Mouse (Mus musculus) heart, adult 2 months (tissue): ENCODE measurements around the gene Luc7l3. TPM values are rescaled to one million over a fixed set of nuclear protein-coding genes. Genes with fewer than 3 reads are reported as not detected.

ENCODE experiments used
- DNase-seq, 2 experiments: peaks; one replicate each; pipeline ENCODE4 v3.0.0; 2021
- H3K27ac ChIP-seq: fragments of 200-600 bp; 2 replicates; pipeline ENCODE4 v1.8.1; 2022
- H3K27me3 ChIP-seq: fragments of 200-500 bp; 2 replicates; pipeline ENCODE4 v1.6.1; 2012; ENCODE audit warnings: mild to moderate bottlenecking, low read length, inconsistent platforms, mixed read lengths; ENCODE audit not compliant: control insufficient read depth, insufficient read depth
- H3K36me3 ChIP-seq: fragments of 200-500 bp; 2 replicates; pipeline ENCODE4 v1.6.1; 2012; ENCODE audit warnings: low read length, inconsistent platforms; ENCODE audit not compliant: control insufficient read depth, insufficient read depth
- H3K4me1 ChIP-seq: fragments of 200-500 bp; 2 replicates; pipeline ENCODE4 v1.6.1; 2011; ENCODE audit warnings: low read length; ENCODE audit not compliant: control insufficient read depth, insufficient read depth
- H3K4me3 ChIP-seq: fragments of 200-600 bp; 2 replicates; pipeline ENCODE4 v1.8.1; 2022
- H3K79me2 ChIP-seq: fragments of 200-500 bp; replicated peaks from 2 replicates; pipeline ENCODE4 v1.6.1; 2012; ENCODE audit warnings: mild to moderate bottlenecking, inconsistent platforms, low read length, moderate library complexity, mixed read lengths; ENCODE audit not compliant: control insufficient read depth, insufficient read depth
- H3K9ac ChIP-seq: fragments of 200-500 bp; 2 replicates; pipeline ENCODE4 v1.6.1; 2012; ENCODE audit warnings: low read depth, mild to moderate bottlenecking, control low read depth, inconsistent platforms, low read length, mixed read lengths
- CTCF ChIP-seq: fragments of 200-600 bp; IDR thresholded peaks from 2 replicates; pipeline ENCODE4 v1.8.1; 2022; ENCODE audit warnings: antibody characterized with exemption, mild to moderate bottlenecking, moderate library complexity
- EP300 ChIP-seq: fragments of 200-500 bp; IDR thresholded peaks from 2 replicates; pipeline ENCODE4 v1.6.1; 2011; ENCODE audit warnings: low read depth, low read length, control low read depth; ENCODE audit not compliant: insufficient read depth
- POLR2A ChIP-seq: fragments of 200-500 bp; IDR thresholded peaks from 2 replicates; pipeline ENCODE4 v1.6.1; 2011; ENCODE audit warnings: mild to moderate bottlenecking, low read depth, low read length, control low read depth; ENCODE audit not compliant: insufficient read depth
- WGBS: fragments of 180-500 bp; shearing (Covaris S2); methylation state at CpG from one replicate; pipeline ENCODE4 v1.1.7; 2018; 5-methylcytosine and 5-hydroxymethylcytosine counted together
- intact Hi-C: fragments of 180-260 bp; cut with DNase I; formaldehyde crosslinking; loops from one replicate; pipeline ENCODE4 v1.15.1; 2025
- long read RNA-seq: library from polyadenylated mRNA; stranded (forward); transcript quantifications from one replicate; pipeline ENCODE4 v2.0.0, GENCODE M21; 2021
- polyA plus RNA-seq: library from polyadenylated mRNA; depleted of rRNA; stranded (reverse); fragments of >200 nt; gene quantifications from 2 replicates; pipeline ENCODE4 v1.2.3, GENCODE M21; 2012; rRNA removed
- total RNA-seq, 2 experiments: library from RNA; stranded (reverse); gene quantifications; 2 replicates each; pipeline ENCODE4 v1.2.3; 2021

The Luc7l3 gene
- total RNA-seq (10 to 100 TPM; 32.1 to 36.0 TPM), polyA plus RNA-seq (8.1 and 17.2 TPM in 2 replicates)
- long read RNA-seq, transcript Luc7l3-203 (11 exons, 2,050 nt), result major isoform, 5 of 11 reads
- long read RNA-seq, partial matches to known transcripts, result 2 of 11 reads
- long read RNA-seq, other reads (novel, unspliced or antisense), result 3 of 11 reads

GRCm38 (mm10) chr11:94321931-94322400 is at the start of gene Luc7l3:
TSS of gene Luc7l3 (minus strand) at chr11:94321988.
- H3K27ac ChIP-seq, result peak within 1 kb of the TSS; percentile 90
- H3K27me3 ChIP-seq, result no peaks in the 10 kb centered on the region
- DNase-seq, result peak; percentile 97
- peaks cover 32% of the 10 kb centered on the region for H3K36me3 ChIP-seq
- H3K4me1 ChIP-seq, result peaks cover 3% of the 10 kb centered on the region
- peak within 1 kb of the TSS; percentile 96 for H3K9ac ChIP-seq
- peaks cover 13% of the 10 kb centered on the region for H3K79me2 ChIP-seq
- under 1% methylated on average over 36 of the region's 36 CpGs for WGBS
- H3K4me3 ChIP-seq, result peak within 1 kb of the TSS; percentile 83
- TF ChIP-seq CTCF (no peak), EP300 (peak; percentile 44; the same call in 1 of the 2 replicates), POLR2A (peak; percentile 97)
- intact Hi-C loops, result loop anchor here (5.0 kb wide), 1 partner anchor 110 kb away; the partner anchor contains the start of gene Tob1

- Histone ChIP-seq H3K27ac (no peak overlapping the region), H3K9ac (no peak overlapping the region), H3K4me3 (no peak overlapping the region), H3K36me3 (no peaks in the 10 kb centered on the region), H3K4me1 (no peaks in the 10 kb centered on the region), H3K79me2 (no peaks in the 10 kb centered on the region), H3K27me3 (no peaks in the 10 kb centered on the region)
- WGBS, result 24% methylated on average over 5 of the region's 5 CpGs
- TF ChIP-seq EP300 (no peak), CTCF (no peak), POLR2A (no peak)
- intact Hi-C loops, result no loop called here
- DNase-seq, result no peak
Measured at GRCm38 (mm10) chr11:94370809-94371208, 49.0 kb upstream of the Luc7l3 start.

- intact Hi-C loops, result no loop called here
- no peak overlapping the region for H3K9ac ChIP-seq
- 79% methylated on average over 6 of the region's 6 CpGs for WGBS
- no peak overlapping the region for H3K4me3 ChIP-seq
- DNase-seq, result no peak
- H3K36me3 ChIP-seq, result no peaks in the 10 kb centered on the region
- H3K4me1 ChIP-seq, result no peaks in the 10 kb centered on the region
- H3K79me2 ChIP-seq, result no peaks in the 10 kb centered on the region
- no peak for TF ChIP-seq EP300
- no peak for TF ChIP-seq POLR2A
- TF ChIP-seq CTCF, result no peak
- no peaks in the 10 kb centered on the region for H3K27me3 ChIP-seq
- H3K27ac ChIP-seq, result no peak overlapping the region
Measured at GRCm38 (mm10) chr11:94369981-94370380, 48.2 kb upstream of the Luc7l3 start.

GRCm38 (mm10) chr11:94365340-94365739 is 43.6 kb upstream of the Luc7l3 start:
- Histone ChIP-seq H3K36me3 (no peaks in the 10 kb centered on the region), H3K4me3 (no peak overlapping the region), H3K27ac (no peak overlapping the region), H3K9ac (no peak overlapping the region), H3K4me1 (no peaks in the 10 kb centered on the region), H3K79me2 (no peaks in the 10 kb centered on the region), H3K27me3 (no peaks in the 10 kb centered on the region)
- no peak for DNase-seq
- no peak for TF ChIP-seq CTCF
- TF ChIP-seq EP300, result no peak
- TF ChIP-seq POLR2A, result no peak
- intact Hi-C loops, result no loop called here
- WGBS, result 43% methylated on average over 3 of the region's 3 CpGs

- Histone ChIP-seq H3K4me3 (no peak overlapping the region), H3K27ac (no peak overlapping the region), H3K27me3 (no peaks in the 10 kb centered on the region), H3K79me2 (no peaks in the 10 kb centered on the region), H3K9ac (no peak overlapping the region), H3K4me1 (no peaks in the 10 kb centered on the region), H3K36me3 (no peaks in the 10 kb centered on the region)
- TF ChIP-seq POLR2A, result no peak
- no peak for TF ChIP-seq EP300
- no peak for TF ChIP-seq CTCF
- intact Hi-C loops, result no loop called here
- DNase-seq, result no peak
- WGBS, result 77% methylated on average over 7 of the region's 7 CpGs
Measured at GRCm38 (mm10) chr11:94363690-94364089, 41.9 kb upstream of the Luc7l3 start.

GRCm38 (mm10) chr11:94362101-94362500 is 40.3 kb upstream of the Luc7l3 start:
- WGBS, result 89% methylated on average over 5 of the region's 5 CpGs
- DNase-seq, result no peak
- intact Hi-C loops, result no loop called here

More at GRCm38 (mm10) chr11:94362101-94362500, 40.3 kb upstream of the Luc7l3 start:
- no peak overlapping the region for H3K27ac ChIP-seq
- no peaks in the 10 kb centered on the region for H3K36me3 ChIP-seq
- no peaks in the 10 kb centered on the region for H3K79me2 ChIP-seq
- H3K4me3 ChIP-seq, result no peak overlapping the region
- TF ChIP-seq POLR2A (no peak), CTCF (no peak), EP300 (no peak)
- H3K9ac ChIP-seq, result no peak overlapping the region
- H3K27me3 ChIP-seq, result no peaks in the 10 kb centered on the region
- no peaks in the 10 kb centered on the region for H3K4me1 ChIP-seq
